Mouse (Mus musculus): ENCODE data around the gene Mxra8.

The Mxra8 gene

DNA sequence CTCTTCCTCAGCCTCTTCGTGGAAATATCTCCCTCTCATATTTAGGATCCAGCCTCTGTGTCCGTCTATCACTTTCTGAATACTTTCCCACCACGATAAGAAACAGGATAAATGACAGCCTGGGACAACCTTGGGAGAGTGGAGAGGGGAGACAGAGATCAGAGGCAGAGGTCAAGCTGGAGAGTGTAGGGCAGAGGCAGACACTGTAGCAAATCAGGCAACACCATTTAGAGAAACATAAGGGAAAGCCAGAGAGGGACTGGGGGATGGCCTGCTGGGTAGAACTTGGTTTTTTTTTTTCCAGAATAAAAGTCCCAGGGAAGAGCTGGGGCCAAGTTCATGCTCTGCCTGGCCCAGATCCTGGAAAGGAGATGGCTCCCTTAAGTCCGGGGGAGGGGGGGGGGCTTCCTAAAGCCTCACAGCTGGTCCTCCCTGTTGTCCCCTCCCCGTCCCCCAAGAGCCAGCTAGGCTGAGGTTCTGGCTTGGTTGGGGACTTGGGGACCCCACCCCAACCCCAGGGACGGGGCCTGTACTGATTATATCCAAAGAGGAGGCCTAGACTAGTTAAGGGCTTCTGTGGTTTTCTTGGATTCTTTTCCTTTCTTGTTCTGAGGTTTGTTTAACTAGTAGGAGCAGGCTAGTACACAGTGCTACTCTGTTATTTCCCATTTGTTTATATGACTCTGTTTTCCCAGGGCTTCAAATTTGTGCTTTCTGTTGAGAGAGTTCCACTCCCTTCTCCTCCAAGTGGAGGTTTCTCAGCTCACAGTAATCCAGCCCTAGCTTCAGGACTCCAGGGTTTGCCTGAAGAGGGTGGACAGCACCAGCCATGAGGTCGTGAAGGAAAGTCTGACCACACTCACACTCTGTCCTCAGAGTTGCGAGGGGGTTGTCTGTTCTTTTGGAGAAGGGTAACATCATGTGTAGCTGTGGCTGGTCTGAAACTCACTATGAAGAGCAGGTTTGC, 1.0 kb upstream of the Mxra8 start:
- peak; percentile 62 for DNase-seq

GRCm38 (mm10) chr4:155840076-155841002, 859 bp downstream of the Mxra8 start:
- no peak for DNase-seq

DNA sequence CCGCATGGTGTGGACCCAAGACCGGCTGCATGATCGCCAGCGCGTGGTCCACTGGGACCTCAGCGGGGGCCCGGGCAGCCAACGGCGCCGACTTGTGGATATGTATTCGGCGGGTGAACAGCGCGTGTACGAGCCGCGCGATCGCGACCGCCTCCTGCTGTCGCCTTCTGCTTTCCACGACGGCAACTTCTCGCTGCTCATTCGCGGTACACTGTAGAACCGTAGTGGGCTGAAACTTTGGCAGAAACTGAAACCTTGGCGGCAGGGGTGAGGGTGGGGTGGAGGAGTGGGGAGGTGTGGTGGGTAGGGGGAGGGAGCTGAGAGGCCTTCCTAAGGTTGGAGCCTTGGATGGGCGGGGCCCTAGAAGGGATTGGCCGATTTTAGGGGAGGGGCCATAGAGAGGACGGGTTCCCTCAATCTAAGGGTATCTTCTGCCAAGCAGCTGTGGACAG, 1.5 kb downstream of the Mxra8 start:
- peak; percentile 83 for DNase-seq

- DNase-seq: no peak
Measured at GRCm38 (mm10) chr4:155841651-155842270, 2.3 kb downstream of the Mxra8 start.

GRCm38 (mm10) chr4:155843231-155843630, 3.8 kb downstream of the Mxra8 start:
- no peak for DNase-seq

DNA sequence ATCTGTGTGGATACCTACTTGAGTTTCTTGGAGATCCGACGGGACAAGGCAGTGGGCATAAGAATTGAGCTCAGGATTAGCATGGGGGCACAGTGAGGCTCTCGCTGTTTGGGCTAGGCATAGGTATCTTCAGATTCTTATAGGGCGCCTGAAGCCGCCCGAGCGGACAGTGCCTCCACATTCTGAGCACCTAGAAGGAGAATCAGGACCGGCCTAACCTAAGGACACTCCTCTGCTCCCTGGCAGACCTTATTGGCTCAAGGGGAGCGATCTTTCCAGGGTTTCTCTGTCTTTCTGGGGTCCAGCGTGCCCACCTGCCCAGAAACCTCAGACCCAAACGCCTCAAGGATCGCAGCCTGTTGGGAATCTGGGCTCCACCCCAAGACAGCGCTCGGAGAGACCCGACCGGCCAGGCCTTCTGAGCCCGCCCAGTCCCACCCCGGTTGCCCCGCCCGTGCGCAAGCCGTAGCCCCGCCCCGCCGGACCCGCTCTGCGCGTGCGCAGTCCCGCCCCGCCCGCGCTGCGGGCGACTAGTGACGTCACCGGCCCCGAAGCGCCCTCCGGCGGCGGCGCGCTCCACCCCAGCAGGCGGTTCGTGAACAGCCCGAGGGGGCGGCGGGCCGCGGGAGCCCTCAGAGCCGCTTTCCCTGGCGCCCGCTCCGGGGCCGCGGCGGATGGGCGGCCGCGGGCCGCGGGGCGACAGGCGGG, 7.5 kb downstream of the Mxra8 start, which contains the start of gene Dvl1:
Gene Dvl1, plus strand, starts transcription at position 532 of the 708 bp plus-strand sequence.
- DNase-seq: peak; percentile 97

DNA sequence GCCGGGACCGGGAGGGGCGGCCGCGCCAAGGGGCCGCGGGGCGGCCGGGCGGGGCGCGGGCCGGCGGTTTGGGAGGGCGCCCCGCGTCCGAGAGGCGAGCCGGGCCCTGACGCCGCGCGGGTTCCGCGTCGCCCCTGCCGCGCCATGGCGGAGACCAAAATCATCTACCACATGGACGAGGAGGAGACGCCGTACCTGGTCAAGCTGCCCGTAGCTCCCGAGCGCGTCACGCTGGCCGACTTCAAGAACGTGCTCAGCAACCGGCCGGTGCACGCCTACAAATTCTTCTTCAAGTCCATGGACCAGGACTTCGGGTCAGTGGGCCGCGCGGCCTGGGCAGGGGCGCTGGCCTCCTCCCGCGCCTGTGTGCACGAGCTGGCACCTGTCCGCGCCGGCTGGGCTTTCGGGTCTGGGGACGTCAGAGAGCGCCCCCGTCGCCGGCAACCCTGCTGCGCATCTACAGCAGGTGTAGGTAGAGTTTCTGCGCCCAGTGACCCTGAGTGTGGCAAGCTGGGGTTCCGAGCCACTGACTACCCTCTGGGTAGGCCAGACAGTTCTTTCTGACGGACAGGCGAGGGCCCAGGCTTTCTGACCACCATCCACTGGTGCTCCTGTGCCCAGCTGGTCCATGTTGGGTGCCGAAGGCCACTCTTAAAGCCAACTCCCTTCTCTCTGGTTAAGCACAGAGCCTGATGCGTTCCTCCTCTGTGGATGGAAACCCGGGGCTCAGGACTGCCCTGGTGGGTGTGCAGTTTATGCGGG, 8.3 kb downstream of the Mxra8 start:
- peak; percentile 73 for DNase-seq

- DNase-seq: peak; percentile 54
Measured at GRCm38 (mm10) chr4:155848434-155849095, 9.1 kb downstream of the Mxra8 start.

DNA sequence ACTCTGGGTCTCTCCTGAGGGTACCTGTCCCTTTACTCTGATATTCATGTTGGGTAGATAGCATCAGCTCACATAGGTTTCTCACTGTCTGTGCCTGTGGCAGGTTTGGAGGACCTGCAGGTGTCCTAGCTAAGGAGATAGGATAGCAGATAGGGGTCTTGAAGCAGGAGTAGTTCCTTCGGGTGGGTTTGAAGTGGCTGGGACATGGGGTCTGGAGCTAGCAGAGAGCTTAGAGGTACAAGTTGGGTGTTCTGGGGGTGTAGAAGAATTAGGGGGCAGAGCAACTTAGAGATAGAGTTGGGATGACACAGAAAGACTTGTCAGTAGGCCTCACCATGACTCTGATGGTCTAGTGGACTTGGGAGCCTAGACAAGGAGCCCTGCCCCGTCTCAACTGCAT, 9.9 kb downstream of the Mxra8 start:
- DNase-seq: no peak

- DNase-seq: no peak
Measured at GRCm38 (mm10) chr4:155849792-155850451, 10.4 kb downstream of the Mxra8 start.

GRCm38 (mm10) chr4:155851368-155851767, 11.9 kb downstream of the Mxra8 start:
- DNase-seq: no peak

DNA sequence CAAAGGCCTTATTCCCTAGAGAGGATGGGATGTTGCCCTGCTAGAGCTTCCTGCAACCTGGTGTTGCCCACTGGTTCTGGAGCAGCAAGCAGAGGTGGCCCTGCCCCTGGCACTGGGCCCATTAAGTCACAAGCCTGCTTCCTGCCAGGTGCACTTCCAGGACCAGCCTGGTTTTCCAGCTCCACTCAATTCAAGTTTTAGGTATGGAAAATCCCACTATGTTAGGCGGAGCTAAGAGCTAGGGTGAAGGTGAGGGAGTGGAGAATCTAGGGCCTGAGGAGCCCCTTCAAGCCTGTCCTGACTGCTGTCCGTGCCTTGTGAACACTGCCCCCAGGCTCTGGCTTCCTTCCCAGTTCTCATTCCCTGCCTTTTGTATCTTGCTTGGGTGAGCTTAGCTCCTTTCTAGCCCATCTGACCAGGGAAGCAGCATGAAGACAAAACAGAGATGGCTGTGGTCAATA, 12.5 kb downstream of the Mxra8 start:
- peak; percentile 73 for DNase-seq

- no peak for DNase-seq
Measured at GRCm38 (mm10) chr4:155853421-155853820, 13.9 kb downstream of the Mxra8 start.

- peak; percentile 13 for DNase-seq
Measured at GRCm38 (mm10) chr4:155854991-155855390, 15.5 kb downstream of the Mxra8 start.

DNA sequence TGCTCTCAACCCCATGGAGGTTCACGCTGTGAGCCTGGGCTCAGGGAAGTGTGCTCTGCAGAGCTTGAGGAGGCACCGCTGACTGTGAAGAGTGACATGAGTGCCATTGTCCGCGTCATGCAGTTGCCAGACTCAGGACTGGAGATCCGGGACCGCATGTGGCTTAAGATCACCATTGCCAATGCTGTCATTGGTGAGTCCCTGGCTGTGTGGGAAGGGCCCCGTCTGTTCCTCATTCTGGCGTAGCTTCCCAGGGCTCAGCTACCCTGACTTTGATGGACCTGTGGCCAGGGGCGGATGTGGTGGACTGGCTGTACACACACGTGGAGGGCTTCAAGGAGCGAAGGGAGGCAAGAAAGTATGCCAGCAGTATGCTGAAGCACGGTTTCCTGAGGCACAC, 16.6 kb downstream of the Mxra8 start:
- no peak for DNase-seq

DNA sequence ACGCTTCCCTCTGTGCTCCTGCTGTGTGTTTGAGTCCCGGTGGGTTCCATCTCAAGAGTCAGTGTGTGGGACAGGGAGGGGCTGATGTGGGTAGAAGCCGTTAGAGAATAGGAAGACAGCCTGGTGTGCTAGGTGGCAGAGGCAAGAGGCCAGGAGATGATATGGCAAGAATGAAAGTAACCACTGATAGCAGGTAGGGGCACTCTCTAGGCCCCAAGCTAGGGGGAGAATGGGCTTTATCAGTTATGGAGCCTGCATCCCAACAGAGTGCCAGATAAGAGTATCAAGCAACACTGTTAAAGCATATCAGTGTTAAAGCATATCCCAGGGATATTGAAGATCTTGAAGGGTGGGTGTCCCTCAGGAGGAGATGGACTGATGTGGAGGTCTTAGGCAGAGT, 17.4 kb downstream of the Mxra8 start:
- DNase-seq: no peak

DNA sequence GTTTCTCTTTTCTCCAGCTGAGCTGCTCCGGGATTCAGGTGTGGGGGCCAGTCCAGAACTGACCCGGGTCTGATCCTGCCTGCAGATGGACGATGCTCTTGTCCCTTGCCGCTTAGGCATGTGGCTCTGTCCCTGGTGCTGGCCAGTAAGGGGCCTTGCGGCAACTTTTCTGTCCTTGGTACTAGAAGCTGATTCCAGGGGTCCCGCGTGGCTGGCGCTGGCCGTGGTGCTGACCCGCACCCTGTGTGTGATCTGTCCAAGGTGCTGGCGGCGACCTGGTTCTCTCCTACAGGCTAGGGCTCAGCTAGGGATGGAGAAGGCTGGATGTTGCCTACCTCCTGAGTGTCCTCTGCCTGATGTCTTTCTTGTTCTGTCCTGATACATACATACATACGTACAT, 19.8 kb downstream of the Mxra8 start:
- peak; percentile 88 for DNase-seq

DNA sequence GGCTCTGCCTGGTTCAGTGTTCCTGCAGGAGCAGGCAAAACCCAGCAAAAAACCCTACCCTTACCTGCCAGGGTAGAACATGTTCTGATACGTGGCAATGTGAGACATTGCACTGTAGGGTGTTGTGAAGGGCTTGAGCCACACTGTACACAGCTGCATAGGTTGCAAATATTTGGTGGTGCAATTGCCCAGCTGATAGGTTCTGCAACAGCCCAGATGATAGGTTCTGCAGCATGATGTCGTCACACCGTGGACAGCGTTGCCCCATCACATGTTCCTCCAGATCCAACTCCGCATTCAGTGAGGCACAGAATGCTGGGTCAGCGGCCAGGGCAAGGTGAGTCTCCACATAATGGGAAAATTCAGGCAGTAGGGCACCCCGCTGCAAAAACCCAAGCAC, 22.3 kb downstream of the Mxra8 start:
- DNase-seq: peak; percentile 7

DNA sequence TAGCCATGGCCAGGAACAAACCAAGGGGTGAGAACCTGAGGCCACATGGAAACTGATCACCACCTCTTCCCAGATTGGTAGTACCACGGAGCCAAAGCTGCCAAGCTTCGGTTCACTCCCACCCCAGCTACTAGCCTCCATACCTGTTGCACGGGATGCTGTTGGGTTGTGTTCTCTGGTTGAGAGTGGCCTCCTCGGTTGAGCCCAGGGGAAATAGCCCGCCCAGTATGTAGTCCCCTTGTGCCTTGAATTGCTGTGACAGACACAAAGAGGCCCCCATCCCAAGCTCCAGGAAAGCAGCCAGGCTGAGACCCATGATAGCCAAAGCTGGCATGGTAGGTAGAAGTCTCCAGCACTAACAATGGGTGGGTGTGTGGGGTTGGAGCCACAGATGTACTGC, 23.5 kb downstream of the Mxra8 start, which contains the start of gene Tas1r3:
Gene Tas1r3, minus strand, starts transcription at position 362 of the 400 bp plus-strand sequence.
- peak; percentile 8 for DNase-seq
